Mouse (Mus musculus): ENCODE data around the gene Adnp. TPM values are rescaled to one million over a fixed set of nuclear protein-coding genes. Genes with fewer than 3 reads are reported as not detected.

Gene Adnp
- polyA plus RNA-seq, 1 experiment = 9.5 TPM

DNA sequence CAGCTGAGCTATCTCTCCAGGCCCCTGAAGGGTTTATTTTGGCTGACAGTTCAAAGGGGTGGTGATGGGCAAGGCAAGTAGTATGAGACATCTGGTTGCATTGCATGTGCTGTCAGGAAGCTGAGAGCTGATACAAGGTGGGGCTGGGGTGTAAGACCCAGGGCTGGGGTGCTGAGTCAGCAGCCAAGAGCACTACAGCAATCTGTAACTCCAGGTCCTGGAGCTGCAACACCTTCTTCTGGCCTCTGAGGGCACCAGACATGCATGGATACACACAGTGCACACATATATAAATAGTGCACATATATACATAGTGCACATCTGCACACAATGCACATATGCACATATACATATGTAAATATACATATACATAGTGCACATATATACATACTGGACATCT lies 35.9 kb upstream of the Adnp start:
- peaks cover 17% of the 10 kb centered on the region for H3K9me3 ChIP-seq
- H3K27me3 ChIP-seq (replicated peaks) = peaks cover 62% of the 10 kb centered on the region
- peaks cover 11% of the 10 kb centered on the region for H3K4me1 ChIP-seq
- no peaks in the 10 kb centered on the region for H3K36me3 ChIP-seq (replicated peaks; ENCODE audit: low read length)
- TF ChIP-seq GATA1 (IDR thresholded peaks at IDR 0.05; ENCODE audit: borderline replicate concordance, low read length) (no peak), FLI1 (IDR thresholded peaks at IDR 0.05; ENCODE audit: low read length) (no peak)
- H3K4me3 ChIP-seq (replicated peaks) = no peak overlapping the region

DNA sequence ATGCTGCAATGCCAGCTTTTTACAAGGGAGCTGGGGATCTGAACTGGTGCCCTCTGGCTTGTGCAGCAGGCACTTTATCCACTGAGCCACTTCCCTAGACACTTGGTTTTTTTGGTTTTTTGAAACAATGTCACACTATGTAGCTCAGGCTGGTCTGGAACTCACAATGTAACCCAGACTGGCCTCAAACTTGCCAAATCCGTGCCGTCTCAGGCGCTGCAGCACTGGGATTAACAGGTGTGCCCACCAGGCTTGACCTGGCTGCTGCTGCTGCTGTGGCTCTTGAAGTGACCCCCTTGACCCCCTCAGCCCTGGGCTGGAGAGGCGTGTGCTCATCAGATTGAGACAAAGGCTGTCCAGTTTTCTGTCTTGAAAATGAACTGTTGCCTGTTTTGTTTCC lies 31.4 kb upstream of the Adnp start:
- Histone ChIP-seq H3K4me1 (peaks cover 17% of the 10 kb centered on the region), H3K36me3 (replicated peaks; ENCODE audit: low read length) (peaks cover 10% of the 10 kb centered on the region), H3K9me3 (peaks cover 22% of the 10 kb centered on the region), H3K27me3 (replicated peaks) (peaks cover 38% of the 10 kb centered on the region), H3K4me3 (replicated peaks) (no peak overlapping the region)
- TF ChIP-seq GATA1 (IDR thresholded peaks at IDR 0.05; ENCODE audit: borderline replicate concordance, low read length) (no peak), FLI1 (IDR thresholded peaks at IDR 0.05; ENCODE audit: low read length) (no peak)

DNA sequence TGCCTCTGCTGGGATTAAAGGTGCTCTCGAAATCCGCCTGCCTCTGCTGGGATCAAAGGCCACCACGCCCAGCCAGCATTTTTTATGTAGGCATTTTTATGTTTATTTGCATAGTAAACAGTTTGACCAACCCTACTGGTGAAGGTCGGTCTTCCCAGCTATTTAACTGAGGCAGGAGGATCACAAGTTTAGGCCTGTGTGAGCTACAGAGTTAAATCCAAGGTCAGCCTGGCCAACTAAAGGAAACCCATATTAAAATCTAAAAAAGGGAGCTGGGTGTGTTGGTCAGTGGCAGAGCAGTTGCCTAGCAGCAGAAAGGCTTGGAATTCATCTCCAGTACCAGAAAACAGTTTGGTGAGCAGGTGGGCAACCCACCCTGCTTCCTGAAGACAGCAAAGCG lies 26.4 kb upstream of the Adnp start:
- H3K9me3 ChIP-seq = peaks cover 6% of the 10 kb centered on the region
- H3K4me1 ChIP-seq = peaks cover 35% of the 10 kb centered on the region
- H3K36me3 ChIP-seq (replicated peaks; ENCODE audit: low read length) = peaks cover 27% of the 10 kb centered on the region
- H3K27me3 ChIP-seq (replicated peaks) = peaks cover 11% of the 10 kb centered on the region
- no peak overlapping the region for H3K4me3 ChIP-seq (replicated peaks)
- TF ChIP-seq FLI1 (IDR thresholded peaks at IDR 0.05; ENCODE audit: low read length) (no peak), GATA1 (IDR thresholded peaks at IDR 0.05; ENCODE audit: borderline replicate concordance, low read length) (no peak)

DNA sequence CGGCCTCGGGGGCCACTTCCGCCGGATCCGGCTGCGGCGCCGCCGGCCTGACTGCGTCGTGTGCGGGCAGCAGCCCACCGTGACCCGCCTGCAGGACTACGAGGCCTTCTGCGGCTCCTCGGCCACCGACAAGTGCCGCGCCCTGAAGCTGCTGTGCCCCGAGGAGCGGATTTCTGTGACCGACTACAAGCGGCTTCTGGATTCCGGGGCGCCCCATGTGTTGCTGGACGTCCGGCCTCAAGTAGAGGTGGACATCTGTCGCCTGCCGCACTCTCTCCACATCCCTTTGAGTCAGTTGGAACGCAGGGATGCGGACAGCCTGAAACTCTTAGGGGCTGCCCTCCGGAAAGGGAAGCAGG lies 24.5 kb upstream of the Adnp start:
- peaks cover 34% of the 10 kb centered on the region for H3K36me3 ChIP-seq (replicated peaks; ENCODE audit: low read length)
- no peaks in the 10 kb centered on the region for H3K9me3 ChIP-seq
- TF ChIP-seq GATA1 (IDR thresholded peaks at IDR 0.05; ENCODE audit: borderline replicate concordance, low read length) (no peak), FLI1 (IDR thresholded peaks at IDR 0.05; ENCODE audit: low read length) (no peak)
- peaks cover 4% of the 10 kb centered on the region for H3K27me3 ChIP-seq (replicated peaks)
- H3K4me3 ChIP-seq (replicated peaks) = peak overlapping the region; percentile 99
- H3K4me1 ChIP-seq = peaks cover 52% of the 10 kb centered on the region

DNA sequence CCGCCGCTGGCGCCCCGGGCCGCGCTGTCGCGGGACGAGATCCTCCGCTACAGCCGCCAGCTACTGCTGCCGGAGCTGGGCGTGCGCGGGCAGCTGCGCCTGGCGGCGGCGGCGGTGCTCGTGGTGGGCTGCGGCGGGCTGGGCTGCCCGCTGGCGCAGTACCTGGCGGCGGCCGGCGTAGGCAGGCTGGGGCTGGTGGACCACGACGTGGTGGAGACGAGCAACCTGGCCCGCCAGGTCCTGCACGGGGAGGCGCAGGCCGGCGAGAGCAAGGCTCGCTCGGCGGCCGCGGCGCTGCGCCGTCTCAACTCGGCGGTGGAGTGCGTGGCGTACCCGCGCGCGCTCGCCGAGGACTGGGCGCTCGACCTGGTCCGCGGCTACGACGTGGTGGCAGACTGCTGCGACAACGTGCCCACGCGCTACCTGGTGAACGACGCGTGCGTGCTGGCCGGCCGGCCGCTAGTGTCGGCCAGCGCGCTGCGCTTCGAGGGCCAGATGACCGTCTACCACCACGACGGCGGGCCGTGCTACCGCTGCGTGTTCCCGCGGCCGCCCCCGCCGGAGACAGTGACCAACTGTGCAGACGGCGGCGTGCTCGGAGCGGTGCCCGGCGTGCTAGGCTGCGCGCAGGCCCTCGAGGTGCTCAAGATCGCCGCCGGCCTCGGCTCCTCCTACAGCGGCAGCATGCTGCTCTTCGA lies 24.0 kb upstream of the Adnp start:
- Histone ChIP-seq H3K4me3 (replicated peaks) (peak overlapping the region; percentile 99), H3K4me1 (peaks cover 58% of the 10 kb centered on the region), H3K9me3 (no peaks in the 10 kb centered on the region), H3K36me3 (replicated peaks; ENCODE audit: low read length) (peaks cover 39% of the 10 kb centered on the region), H3K27me3 (replicated peaks) (peaks cover 4% of the 10 kb centered on the region)
- TF ChIP-seq FLI1 (IDR thresholded peaks at IDR 0.05; ENCODE audit: low read length) (no peak), GATA1 (IDR thresholded peaks at IDR 0.05; ENCODE audit: borderline replicate concordance, low read length) (no peak)

DNA sequence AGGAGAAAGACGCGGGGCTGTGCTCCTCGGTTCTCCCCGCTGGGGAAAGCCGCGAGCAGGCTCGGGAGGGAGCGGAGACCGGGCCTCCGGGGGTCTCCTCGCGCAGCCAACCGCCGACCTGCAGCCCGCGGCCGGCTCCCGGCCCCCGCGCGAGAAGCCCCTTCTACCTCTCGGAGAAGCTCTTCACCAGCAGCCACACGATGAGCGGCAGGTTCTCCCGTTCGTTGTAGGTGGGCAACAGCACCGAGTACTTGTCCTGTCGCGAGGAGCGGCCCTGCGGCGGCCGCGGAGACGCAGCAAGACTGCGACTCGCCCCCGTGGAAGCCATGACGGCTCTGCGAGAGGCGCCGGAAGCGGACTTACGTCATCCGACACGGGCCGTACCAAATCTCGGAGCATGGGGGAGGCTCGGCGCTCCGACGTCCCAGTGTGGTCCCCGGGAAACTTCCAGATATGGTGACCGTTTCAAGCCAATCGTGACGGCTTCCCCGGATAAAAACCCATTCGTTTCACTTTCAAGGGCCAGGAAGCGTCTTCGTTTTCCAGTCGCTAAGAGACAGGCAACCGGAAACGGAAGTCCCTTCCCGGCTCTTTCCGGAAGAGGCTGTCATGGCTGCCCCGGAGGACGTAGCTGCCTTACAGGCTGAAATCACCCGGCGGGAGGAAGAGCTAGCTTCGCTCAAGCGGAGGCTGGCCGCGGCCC lies 23.3 kb upstream of the Adnp start, which contains the start of the genes Gm20716, Dpm1 and Mocs3:
Gm20716 (minus strand) TSS at position 339 of the 703 bp plus-strand sequence.
Dpm1 (minus strand) TSS at position 566 of the 703 bp plus-strand sequence.
Mocs3 (plus strand) TSS at position 597 of the 703 bp plus-strand sequence.
- TF ChIP-seq GATA1 (IDR thresholded peaks at IDR 0.05; ENCODE audit: borderline replicate concordance, low read length) (no peak), FLI1 (IDR thresholded peaks at IDR 0.05; ENCODE audit: low read length) (peak; percentile 90; the same call in 1 of the 2 replicates)
- H3K4me3 ChIP-seq (replicated peaks) = peak within 1 kb of the TSS; percentile 99
- H3K9me3 ChIP-seq = no peaks in the 10 kb centered on the region
- peaks cover 47% of the 10 kb centered on the region for H3K36me3 ChIP-seq (replicated peaks; ENCODE audit: low read length)
- H3K27me3 ChIP-seq (replicated peaks) = no peaks in the 10 kb centered on the region
- H3K4me1 ChIP-seq = peaks cover 63% of the 10 kb centered on the region

DNA sequence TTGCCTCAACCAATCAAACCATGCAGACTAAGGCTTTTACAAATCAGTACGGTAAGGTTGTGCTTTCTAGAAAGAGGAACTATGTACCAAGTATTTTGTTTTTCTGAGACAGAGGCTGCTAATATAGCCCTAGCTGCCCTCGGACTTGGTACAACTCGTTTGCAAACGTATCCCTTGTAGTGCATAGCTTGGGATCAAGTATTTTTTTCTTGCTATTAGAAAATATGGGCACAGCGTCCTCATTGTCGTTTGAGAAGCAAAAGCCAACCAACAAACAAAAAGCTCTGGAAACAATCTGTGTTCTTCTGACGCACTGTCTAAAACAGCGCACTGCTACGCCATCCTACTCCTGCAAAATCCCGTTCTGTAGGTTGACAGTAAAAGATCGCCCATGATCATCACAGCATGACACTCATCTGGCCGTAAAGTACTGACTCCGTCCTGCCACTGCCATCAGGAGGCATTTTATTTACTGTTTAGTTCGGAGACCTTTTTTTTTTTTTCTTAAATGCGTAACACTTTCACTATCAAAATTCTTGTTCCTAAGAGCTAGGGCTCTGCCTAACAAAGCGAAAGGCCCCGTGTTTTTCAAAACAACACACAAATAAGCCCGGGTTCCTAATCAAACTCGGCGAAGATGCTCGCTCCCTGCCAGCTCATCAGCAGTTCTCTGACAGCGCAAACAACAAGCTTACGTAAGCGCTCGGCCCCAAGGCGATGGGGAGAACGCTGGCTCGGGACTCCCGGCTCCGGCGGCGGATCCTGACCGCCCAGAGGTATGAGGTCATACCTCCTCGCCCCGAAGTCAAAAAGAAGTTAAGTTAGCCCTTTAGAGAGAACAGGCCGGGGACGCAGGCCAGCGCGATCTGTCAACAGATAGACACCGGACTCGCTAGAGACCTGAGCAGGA lies 22.5 kb upstream of the Adnp start:
- no peak for TF ChIP-seq GATA1 (IDR thresholded peaks at IDR 0.05; ENCODE audit: borderline replicate concordance, low read length)
- TF ChIP-seq FLI1 (IDR thresholded peaks at IDR 0.05; ENCODE audit: low read length) = no peak
- no peaks in the 10 kb centered on the region for H3K27me3 ChIP-seq (replicated peaks)
- peak overlapping the region; percentile 99 for H3K4me3 ChIP-seq (replicated peaks)
- peaks cover 55% of the 10 kb centered on the region for H3K36me3 ChIP-seq (replicated peaks; ENCODE audit: low read length)
- H3K4me1 ChIP-seq = peaks cover 70% of the 10 kb centered on the region
- H3K9me3 ChIP-seq = no peaks in the 10 kb centered on the region

DNA sequence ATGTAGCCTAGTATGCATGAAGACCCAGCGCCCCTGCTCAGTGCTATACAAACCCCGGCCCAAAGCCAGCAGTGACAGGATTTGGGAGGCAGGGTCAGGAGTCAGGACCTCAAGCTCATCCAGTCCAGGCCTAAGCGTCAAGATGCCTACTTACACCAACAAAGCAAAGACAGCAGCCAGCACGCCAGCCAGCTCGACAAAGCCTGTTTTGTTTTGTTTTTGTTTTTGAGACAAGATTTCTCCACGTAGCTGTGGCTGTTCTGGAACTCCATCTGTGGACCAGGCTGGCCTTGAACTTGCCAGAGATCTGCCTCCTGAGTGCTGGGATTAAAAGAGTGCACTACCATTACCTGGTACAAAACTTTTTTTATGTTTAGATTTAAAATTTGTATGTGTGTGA lies 16.4 kb upstream of the Adnp start:
- Histone ChIP-seq H3K27me3 (replicated peaks) (no peaks in the 10 kb centered on the region), H3K4me1 (peaks cover 64% of the 10 kb centered on the region), H3K36me3 (replicated peaks; ENCODE audit: low read length) (peaks cover 84% of the 10 kb centered on the region), H3K4me3 (replicated peaks) (no peak overlapping the region), H3K9me3 (no peaks in the 10 kb centered on the region)
- no peak for TF ChIP-seq GATA1 (IDR thresholded peaks at IDR 0.05; ENCODE audit: borderline replicate concordance, low read length)
- no peak for TF ChIP-seq FLI1 (IDR thresholded peaks at IDR 0.05; ENCODE audit: low read length)

DNA sequence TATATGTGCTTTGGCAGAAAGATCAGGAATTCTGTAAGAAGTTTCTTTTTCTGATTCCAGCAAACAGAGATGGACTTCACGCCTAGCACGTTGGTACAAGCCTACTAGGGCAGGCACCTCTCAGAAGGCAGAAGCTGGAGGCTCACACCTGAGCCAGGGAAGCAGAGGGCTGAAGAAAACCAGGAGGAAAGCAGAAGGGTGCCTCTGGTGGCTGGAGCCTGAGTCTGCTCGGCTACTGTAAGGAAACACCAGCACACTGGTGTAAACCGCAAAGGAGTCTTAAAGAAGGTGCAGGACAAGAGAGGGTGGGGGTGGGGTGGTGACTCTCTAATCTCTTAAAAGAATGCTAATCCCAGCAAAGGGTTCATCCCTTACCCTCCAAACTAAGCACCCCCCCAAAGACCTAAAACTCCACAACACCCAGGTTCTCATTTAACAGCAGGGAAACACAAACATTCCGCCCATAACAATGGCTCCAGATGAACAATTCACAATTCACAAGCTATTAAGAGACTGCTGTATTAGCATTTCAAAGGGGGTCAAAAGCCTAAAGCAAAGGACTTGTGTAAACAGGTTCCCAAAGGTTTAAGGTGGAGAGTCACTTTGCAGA lies 7.0 kb upstream of the Adnp start:
- no peaks in the 10 kb centered on the region for H3K9me3 ChIP-seq
- no peaks in the 10 kb centered on the region for H3K27me3 ChIP-seq (replicated peaks)
- H3K4me1 ChIP-seq = peaks cover 50% of the 10 kb centered on the region
- H3K4me3 ChIP-seq (replicated peaks) = no peak overlapping the region
- TF ChIP-seq GATA1 (IDR thresholded peaks at IDR 0.05; ENCODE audit: borderline replicate concordance, low read length) (no peak), FLI1 (IDR thresholded peaks at IDR 0.05; ENCODE audit: low read length) (no peak)
- H3K36me3 ChIP-seq (replicated peaks; ENCODE audit: low read length) = peaks cover 95% of the 10 kb centered on the region

Measured in megakaryocyte, embryonic 14.5 days (primary cell).